ENCODE assay signal across 8 mouse cellular contexts in genomic region chr1:74007398-74008050, GRCm38 (mm10).
DNase-seq lines count a peak whose midpoint lies in the region.
"Had no signal": no experiment of that assay in that cellular context is flagged by ENCODE, and none has a peak within 500 bp of the region (broad histone marks: within the 10 kb centered on the region; RNA-seq: fewer than 3 reads in every experiment).

No protein-coding gene starts in this region.

- peaks cover 77% of the 10 kb centered on the region for H3K4me1 ChIP-seq in brown adipose tissue, adult 24 weeks (ENCODE audit: control insufficient read depth, insufficient read depth, insufficient read length, low read length)

- DNase-seq in CD4-positive, CD25-positive, alpha-beta regulatory T cell, adult 2 months (ENCODE audit: low read depth, low spot score): peak; percentile 33
- DNase-seq in heart, postnatal 4 days: peak; percentile 62
- peak; percentile 76 to 88 for DNase-seq in lung, adult 18-20 months
- no peak for DNase-seq in frontal cortex, adult 2 months (ENCODE audit: extremely low spot score in 1 of 2, low spot score in 1 of 2)
- DNase-seq in yolk sac, embryonic 10.5 days (ENCODE audit: low spot score): no peak
- DNase-seq in urinary bladder, adult 18-20 months (ENCODE audit: low spot score in 2 of 2): no peak

- no peak overlapping the region for H3K4me3 ChIP-seq in brown adipose tissue, adult 24 weeks (ENCODE audit: insufficient read depth, low read depth, low read length)
- H3K4me3 ChIP-seq: neural tube, embryonic 12.5 days had no signal

- peak overlapping the region; percentile 79 for H3K27ac ChIP-seq in brown adipose tissue, adult 24 weeks (replicated peaks; ENCODE audit: low read depth, low read length)
- H3K27ac ChIP-seq: neural tube, embryonic 12.5 days had no signal

Comparison
In these comparisons a context has a peak if more than half of its experiments do, and no peak if none do; other contexts are left out.
1. DNase-seq: peak in CD4-positive, CD25-positive, alpha-beta regulatory T cell, adult 2 months (single experiment), heart, postnatal 4 days (single experiment) and lung, adult 18-20 months (2 of 2); none in frontal cortex, adult 2 months (0 of 2), yolk sac, embryonic 10.5 days (single experiment) and urinary bladder, adult 18-20 months (0 of 2).